Mouse (Mus musculus) frontal cortex, postnatal 25 days (tissue): ENCODE data around the gene Ccdc83.

Experiments used
- DNase-seq, 2 experiments: peaks; one replicate each; pipeline ENCODE4 v3.0.0; 2022; ENCODE audit warnings: low spot score in 2 of 2

Gene Ccdc83

DNA sequence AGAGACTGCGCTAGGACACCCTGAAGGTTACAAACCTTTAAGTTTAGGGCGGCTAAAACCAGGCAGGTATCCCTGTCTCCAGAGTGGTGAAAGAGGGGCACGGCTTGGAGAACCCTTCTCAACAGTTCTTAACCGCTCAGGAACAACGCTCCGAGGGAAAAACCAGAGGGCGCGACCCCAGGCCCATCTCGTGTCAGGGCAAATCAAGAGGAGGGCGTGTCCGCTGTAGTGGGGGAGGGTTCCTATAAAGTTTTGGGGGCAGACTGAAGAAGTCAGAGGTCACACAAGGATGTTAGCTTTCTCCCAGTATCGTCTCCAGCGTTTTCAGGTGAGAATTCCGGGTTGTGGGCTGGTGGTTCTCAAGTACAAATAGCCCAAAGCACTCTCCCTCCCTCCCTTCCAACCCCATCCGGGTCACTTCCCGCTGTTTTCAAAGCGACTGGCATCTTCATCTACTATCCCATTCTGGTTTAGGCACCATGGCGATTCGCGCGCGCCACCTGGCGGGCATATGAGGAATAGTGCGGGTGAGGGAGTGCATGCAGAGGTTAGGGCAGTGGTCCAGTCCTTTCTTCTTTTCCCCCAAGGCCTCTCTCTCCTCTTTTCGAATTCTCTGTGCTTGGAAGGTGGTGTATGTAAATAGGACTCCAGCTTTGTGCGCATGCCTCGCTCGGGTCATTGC, at the start of gene Ccdc83:
Ccdc83 (minus strand) TSS at position 489 of the 682 bp plus-strand sequence.
- peak; percentile 68 to 76 for DNase-seq

DNA sequence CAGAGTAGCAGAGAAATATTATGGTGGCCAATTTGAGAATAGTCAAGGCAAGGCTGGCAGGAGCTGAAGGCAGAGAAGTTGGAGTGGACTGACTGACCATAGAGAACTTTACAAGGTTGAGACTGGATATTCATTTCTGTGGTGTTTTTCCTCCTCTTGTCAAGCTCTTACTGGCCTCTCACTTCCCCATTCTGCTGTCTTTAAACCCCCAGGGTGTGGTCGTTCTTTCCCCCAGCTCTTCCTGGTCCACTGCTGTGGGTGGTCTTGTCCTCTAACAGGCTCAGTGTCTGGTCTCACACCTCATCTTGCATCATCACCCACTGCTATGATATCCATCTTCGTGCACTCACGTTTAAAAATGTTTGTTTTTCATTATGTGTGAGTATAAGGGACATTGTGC, 47.8 kb upstream of the Ccdc83 start:
- DNase-seq, result no peak

DNA sequence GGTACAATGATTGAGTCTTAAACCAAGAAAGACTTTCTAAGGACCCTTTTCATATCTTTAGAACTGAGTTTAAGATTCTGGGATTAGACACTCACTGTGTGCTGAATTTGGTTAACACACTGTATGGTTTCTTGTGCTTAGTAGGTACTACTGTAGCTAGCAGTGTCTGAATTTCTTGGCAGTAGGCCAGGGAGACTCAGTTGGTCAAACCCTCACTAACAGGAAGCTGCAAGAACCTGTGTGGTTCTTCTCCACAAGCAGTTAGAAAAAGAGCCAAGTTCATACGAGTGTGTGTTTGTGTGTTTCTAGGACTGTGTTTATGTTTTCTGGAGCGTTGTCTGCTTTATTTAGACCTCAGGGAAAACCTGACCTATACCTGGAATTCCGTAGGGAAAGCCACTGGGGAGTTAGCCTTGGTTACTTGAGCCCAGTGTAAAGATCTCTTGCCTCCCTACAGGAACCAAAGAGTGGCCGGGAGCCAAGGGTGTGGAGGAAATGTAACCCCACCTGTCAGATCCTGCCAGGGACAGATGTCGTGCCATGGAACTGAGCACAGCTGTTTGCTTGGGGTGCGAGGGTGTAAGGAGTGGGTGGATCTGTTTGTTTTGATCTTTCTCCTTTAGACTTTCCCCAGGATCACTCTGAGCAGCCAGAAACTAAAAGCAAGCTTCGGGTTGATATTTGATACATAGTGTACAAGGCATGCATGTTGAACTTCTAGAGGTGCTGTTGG, 46.7 kb upstream of the Ccdc83 start:
- no peak for DNase-seq

DNA sequence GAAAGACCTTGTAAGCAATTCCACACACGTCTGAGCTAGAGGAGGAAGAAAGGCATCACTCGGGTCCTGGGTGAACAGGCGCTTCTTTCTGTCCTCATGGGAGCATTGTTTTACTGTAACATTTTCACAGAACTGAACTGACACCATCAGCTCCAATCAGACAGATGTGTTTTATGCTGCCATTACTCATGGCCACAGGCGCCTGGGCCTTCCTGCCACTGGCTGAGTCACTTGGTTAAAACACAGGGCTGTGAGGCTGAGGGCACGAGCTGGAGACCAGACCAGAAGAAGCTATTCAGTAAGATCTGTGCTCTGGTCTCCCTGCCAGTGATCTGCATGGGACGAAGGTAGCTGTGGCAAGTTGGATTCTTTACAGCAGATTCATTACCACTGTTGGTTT, 42.4 kb upstream of the Ccdc83 start:
- no peak for DNase-seq

DNA sequence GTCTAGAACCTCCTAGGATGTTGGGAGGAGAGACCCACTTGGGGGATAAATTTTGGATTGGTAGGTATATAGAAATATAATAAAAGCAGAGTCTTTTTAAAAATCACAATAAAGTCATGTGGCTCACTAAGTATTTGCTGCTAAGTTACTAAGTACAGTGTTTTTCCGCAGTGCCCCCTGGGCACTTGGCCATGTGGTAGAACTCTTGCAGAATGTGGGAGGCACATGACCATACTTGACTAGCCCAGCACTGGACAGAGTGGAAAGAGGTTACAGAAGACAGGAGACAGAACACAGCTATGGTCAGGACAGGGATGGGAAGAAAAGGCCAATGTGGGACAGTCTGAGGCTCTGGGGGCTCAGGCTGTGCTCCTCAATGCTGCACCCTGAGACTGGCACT, 41.4 kb upstream of the Ccdc83 start:
- DNase-seq, result no peak

DNA sequence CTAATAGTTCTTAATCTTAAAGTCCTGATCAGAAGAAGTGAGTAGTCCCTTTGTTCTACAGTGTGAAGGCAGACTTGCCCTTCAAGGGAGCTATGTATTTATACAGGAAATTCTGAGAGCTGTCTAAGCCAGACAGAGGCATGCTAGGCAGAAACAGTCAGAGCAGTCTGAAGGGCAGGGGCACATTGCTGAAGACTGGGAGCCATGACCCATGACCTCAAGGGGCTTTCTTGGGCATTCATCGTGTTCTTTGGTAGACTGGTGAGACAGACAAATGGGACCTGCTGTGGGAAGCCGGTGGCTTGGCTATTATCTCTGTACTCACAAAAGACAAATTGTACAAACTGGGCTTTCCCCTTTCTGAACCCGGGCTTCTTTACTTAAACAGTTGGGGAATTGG, 40.5 kb upstream of the Ccdc83 start:
- no peak for DNase-seq

DNA sequence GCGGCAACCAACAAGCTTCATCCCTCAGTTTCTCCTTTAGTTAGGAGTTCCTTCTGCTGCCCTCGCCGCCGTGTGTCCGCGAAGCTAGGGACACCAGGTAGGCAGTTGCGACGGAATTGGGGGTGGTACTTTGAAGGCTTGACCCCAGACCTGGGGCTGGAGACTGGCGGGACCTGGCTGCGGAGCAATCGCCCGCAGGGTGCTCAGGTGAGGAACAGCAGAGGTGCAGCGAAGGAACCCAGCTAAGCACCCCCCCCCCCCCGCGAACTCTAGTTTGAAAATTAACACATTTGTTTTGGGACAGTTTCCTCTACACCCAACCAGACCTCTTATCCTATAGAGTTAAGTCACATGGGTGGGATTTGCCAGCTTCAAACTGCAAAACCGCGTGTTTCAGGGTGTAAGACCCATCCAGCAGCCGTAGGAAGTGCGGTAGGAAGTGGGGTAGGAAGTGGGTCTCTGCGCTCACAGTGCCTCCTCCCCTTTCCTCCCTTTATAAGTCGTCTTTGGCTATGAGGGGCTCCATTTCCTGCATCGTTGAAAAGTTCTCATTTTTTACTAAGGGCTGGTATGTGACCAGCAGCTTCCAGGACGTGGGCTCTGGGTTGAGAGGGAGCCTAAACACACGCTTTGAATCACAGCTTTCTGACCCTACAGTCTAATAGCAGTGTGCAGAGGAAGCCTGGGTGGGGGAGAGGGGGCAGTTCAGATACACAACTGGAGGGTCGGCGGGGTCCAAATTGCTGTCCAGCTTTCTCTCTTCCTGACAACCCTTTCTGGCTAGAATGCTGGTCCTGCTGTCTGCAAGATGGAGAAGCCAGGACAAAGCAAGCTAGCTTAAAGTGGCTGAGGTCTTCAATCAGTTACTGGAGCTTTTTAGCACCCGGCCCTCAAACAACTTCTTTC, 37.3 kb upstream of the Ccdc83 start:
- DNase-seq, result no peak

DNA sequence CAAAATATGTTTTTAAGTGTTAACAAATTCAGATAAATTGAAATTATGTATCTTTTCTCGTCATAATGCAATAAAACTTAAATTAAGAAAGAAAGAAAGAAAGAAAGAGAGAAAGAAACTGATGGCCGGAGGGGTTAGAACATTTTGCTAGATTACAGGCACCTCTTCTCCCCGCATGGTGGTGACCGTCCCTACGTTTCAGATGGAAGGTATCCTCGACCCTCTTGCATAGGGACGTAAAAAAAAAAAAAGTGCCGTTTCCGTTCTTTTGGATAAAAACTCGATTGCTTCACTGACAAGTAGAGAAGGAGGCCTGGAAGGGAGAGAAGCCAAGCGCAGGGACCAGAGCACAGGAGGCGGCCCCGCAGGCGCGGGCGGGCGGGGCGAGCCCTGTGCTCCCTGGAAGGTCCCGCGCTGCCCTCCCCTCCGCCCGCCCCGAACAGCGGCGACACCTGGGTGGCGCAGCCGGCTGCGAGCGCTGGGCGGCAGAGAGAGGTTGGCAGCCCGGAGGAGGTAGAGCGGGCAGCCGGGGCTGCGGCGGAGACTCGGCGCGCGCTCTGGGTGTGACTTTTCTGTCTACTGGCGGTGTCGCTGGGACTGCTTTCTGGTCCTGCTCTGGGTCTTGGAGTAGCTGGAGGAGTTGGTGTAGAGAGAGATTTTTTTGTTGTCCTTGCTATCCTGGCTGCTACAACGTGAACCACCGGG, 36.5 kb upstream of the Ccdc83 start, which contains the start of gene Sytl2:
Sytl2 (plus strand) TSS at position 311 of the 705 bp plus-strand sequence.
- peak in 1 of 2 experiments; percentile 7 for DNase-seq

DNA sequence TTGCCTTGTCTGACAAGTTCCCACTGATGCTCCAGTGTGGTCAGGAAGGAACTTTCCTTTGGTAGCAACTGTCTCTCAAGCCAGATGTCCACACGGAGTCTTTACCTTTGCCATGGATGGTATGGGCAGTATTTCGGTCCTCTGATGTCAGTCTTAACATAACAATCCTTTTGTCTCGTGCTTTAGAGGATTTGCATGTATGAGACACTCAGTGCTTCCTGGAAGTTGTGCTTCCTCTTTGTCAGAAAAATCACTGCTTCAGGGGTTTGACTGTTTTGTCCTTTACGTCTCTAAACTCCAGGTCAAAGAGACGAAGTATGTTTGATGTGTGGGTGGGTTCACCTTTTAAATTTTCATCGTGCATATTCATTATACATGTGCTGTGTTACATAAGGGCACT, 26.3 kb upstream of the Ccdc83 start:
- DNase-seq, result no peak

DNA sequence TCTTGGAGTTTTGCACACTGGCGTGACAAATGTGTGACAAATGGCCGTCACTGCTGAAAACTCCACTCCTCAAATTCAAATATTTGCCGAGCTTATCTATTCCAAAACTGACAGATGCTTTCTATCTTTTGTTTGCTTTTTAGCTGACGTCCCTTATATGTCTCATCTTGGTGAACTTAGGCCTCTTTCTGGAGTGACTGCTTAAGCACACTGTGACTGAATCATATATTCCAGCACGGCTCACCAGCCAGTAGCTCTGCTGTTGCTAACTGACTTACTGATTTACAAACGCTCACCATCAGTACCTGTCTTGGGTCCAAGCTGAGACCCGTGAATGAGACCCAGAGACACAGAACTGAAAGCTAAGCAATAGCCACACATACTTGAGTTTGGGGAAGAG, 19.2 kb upstream of the Ccdc83 start:
- DNase-seq, result no peak

DNA sequence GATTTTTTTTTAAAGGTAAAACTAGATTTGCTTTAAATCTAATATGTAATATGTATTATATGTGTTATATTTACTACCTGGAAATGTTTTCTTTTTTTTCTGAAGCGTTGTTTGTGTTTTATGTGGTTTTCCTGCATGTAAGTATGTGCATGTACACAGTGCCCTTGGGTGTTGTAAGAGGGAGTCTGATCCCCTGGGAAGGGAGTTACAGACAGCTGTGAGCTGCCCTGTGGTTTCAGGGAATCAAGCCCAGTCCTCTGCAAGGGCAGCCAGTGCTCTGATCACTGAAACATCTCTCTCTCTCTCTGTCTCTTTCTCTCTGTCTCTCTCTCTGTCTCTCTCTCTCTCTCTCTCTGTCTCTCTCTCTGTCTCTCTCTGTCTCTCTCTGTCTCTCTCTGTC, 17.2 kb upstream of the Ccdc83 start:
- no peak for DNase-seq

DNA sequence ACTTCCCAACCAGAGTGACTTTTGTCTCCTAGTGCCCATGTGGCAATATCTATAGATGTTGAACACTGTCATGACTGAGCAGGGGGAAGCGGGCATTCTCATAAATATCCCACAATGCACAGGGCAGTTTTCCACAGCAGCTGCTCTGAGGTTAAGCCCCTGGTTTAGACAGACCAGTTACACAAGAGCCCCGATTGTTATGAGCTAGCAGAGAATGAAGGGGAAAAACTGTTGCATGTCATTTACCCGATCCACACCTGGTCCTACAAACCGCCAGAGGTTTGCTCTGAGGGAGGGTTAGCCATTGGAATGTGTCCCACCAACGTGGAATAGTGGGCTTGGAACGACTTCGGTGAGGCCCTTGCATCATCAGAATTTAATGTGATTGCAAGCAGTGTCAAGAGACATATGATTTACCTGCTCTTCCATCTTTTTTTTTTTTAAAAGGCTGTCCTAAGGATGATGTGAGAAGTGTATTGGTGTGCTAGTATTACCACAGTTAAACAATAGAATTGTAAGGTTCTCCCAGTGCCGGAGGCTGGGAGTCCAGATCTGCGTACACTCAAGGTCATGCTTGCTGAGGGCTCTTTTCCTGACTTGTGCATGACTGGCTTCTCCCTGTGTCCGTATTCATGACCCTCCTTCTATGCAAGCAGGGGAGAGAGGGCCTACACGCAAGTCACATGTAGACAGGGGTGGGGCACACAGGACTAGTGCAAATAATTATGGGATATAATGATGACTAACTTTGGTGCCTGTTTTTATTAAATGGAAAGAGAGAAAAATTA, 16.4 kb upstream of the Ccdc83 start:
- no peak for DNase-seq

DNA sequence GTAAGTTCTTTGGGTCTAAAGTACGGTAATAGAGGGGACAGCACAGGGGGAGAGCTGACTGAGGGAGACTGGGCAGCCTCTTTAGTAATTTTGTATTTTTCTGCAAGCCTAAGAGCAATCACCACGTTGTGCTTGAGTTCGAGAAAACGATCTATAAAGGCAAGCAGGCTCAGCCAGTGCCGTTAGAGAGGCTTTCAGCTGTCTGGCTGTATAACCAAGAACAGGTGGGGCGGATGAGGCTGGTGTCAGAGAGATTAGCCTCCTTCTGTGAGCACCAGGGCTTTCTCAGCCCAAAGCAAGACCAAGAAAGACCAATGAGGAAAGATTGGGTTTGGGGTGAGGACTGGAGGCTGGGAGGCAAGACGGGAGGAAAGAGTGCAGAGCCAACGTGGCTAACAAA, 15.3 kb upstream of the Ccdc83 start:
- DNase-seq, result no peak

DNA sequence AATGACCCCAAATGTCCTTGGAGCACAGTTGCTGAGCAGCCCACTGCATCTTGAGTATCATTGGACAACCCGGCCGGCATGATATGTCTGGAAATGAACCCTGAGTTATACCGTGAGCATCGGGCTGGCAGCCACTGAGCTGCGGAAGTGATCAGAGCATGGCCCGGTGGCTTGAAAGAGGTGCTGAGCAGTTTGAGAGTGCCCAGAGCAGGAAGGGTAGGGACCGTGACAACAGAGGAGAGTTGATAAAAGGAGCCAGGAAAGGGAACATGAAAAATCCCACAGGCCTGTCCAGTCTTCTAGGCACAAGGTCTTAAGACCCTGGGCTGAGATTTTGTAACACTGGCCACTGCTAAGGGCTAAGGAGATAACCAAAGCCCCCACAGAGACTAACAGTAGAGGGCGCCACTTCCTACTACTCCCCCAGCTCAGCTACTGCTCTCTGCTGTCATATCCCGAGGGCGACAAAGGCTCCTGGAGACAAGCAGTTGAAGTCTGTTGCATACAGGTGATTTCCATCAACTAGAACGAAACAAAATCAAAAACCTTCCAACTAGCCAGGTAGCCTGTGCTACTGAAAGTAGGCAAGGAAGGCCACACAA, 14.8 kb upstream of the Ccdc83 start:
- no peak for DNase-seq

DNA sequence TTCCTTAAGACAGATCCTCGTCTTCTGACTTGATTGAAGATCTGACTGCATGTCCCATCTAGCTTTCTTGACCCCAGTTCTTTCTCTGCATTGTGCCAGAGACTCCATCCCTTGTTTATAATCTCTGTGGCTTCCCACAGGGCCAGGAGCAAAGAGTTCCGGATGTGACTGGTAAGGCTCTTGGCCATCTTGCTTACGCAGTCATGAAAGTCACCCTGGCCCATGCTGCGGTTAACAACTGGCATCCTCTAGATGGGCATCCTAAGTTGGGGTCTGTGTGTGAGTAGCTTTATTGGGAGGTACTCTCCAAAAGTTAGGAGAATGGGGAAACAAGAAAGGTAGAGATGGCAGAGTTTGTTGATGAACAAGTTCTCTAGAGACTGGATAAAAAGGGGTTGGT, 13.6 kb upstream of the Ccdc83 start:
- no peak for DNase-seq

DNA sequence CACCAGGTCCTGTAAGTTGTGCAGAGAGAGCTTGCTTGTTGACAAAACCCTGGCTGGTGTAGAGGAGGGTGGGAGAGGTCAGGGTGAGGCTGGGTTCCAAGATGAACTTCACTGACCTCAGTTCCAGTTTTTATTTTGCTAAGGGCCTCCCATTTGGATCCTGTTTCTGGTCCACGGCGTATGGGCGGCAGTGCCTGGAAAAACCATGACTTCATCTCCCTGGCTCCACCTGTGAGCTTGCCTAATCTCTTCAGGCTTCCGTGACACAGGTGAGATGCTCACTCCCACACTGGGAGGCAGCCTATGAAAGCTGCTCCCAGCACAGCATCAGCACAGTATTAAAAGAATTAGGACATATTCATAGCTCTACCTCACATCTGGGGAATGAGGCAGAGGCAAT, 12.2 kb upstream of the Ccdc83 start:
- no peak for DNase-seq

DNA sequence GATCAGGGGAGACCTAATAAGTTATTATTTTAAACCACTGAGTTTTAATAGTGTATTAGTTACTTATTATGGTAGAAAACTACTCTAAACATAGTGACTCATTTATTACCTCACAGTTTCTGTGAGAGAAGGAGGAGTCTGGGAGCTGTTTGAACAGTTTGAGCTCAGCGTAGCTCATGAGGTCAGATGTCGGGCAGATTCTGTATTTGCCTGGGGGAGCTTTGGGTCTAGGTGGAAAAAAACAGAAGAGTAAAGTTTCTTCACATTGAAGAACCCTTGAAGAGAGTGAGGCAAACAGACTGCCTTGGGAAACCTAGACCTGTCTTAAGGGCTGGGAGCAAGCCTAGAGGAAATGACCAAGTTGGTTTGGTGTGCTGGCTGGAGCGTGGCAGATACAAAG, 11.7 kb upstream of the Ccdc83 start:
- no peak for DNase-seq

DNA sequence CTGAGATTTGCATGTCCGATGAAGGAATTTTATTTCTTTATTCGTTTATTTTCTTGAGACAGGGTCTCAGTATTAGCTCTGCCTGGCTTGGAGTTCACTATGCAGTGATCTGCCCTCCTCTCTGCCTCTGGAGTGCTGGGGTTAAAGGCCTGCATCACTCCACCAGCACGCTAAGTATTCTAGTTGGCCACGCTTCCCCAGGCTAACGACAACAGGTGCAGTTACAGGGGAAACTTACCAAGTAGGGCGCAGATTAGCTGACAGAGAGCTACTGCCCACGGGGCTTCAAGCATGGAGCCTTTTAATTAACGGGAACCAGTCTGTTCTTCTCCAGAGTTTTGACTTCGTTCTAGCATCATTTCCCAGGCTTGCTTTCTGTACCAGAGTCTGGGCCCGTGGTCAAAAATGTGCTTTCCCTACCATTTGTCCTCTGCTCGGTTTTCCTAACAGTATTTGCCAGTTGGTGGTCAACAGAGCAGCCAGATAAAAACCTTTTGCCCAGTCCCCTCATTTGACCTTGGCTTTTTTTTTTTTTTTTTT, 9.1 kb upstream of the Ccdc83 start:
- DNase-seq, result no peak

DNA sequence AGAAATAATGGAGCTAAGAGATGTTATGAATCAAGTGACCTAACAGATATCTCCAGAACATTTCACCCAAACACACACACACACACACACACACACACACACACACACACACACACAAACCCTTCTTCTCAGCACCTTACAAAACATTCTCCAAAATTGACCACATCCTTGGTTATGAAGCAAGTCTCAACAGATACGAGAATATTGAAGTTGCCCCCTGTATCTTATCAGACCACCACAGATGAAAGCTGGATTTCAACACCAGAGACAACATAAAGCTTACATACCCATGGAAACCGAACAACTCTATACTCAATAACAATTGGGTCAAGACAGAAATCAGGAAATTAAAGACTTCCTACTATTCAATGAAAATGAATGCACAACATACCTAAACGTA, 4.6 kb upstream of the Ccdc83 start:
- DNase-seq, result no peak

DNA sequence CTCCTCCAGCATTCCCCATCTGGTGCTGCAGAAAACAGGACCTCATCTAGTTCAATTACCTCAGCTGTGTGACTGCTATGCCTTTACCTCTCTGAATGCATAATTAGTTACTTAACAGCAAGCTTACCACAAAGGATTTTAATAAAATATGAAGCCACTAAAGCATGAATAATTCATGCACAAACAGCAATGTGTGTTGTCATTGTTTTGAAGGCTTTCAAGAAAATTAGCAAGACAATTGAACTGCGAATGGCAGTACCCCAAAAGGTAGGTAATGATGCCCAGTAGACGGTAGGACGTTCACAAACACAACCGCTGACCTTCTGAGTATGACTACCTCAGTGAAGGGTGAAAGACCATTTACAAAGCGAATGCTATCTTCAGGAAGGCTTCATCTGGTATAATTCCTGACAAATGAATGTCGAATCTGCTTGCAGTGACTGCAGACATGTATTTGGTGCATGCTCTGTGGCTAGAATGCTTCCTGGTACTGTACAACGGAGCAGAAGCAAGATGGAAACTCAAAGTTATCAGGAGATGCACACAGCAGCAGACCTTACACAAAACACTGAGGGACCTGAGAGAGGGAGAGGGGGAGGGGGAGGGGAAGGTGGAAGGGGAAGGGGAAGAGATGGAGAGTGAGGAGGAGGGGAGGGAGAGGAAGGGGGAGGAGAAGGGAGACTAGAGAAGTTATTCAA, 3.5 kb downstream of the Ccdc83 start:
- no peak for DNase-seq
